Mouse (Mus musculus) E14TG2a.4 (cell line): ENCODE data around the gene Cdk2ap1.

ENCODE experiments used
- CTCF ChIP-seq: conservative IDR thresholded peaks from 2 replicates; pipeline ENCODE4 v1.5.1; 2014; ENCODE audit warnings: low read length
- NANOG ChIP-seq: IDR thresholded peaks from 2 replicates; pipeline ENCODE4 v1.6.1; 2014; ENCODE audit warnings: borderline replicate concordance, low read length, mixed read lengths

GRCm38 (mm10) chr5:124374298-124374697 lies 11.4 kb upstream of the Cdk2ap1 start:
- TF ChIP-seq CTCF (no peak), NANOG (no peak)
